Mouse (Mus musculus) midbrain, embryonic 13.5 days (tissue): ENCODE data around the gene Trim67. TPM values are rescaled to one million over a fixed set of nuclear protein-coding genes. Genes with fewer than 3 reads are reported as not detected.
A peak's percentile ranks its signal among the peaks of the same experiment; 100 is the strongest.

Source experiments
- ATAC-seq: fragments of 200-750 bp; cut with Nextera tagmentation; 2 replicates; pipeline ENCODE4 v1.8.0; 2017; ENCODE audit warnings: mild to moderate bottlenecking, moderate TSS enrichment, moderate library complexity
- H3K27ac ChIP-seq: fragments of 300-500 bp; sonication (generic); 2 replicates; pipeline ENCODE4 v1.5.1; 2015; ENCODE audit warnings: inconsistent platforms, mild to moderate bottlenecking, moderate library complexity
- H3K27me3 ChIP-seq: fragments of 300-500 bp; sonication (generic); 2 replicates; pipeline ENCODE4 v1.6.1; 2015; ENCODE audit warnings: mild to moderate bottlenecking, inconsistent platforms
- H3K36me3 ChIP-seq: fragments of 300-500 bp; sonication (generic); 2 replicates; pipeline ENCODE4 v1.6.1; 2015; ENCODE audit warnings: mild to moderate bottlenecking, inconsistent platforms
- H3K4me1 ChIP-seq: fragments of 300-500 bp; sonication (generic); replicated peaks from 2 replicates; pipeline ENCODE4 v1.6.1; 2015; ENCODE audit warnings: inconsistent platforms
- H3K4me2 ChIP-seq: fragments of 300-500 bp; sonication (generic); replicated peaks from 2 replicates; pipeline ENCODE4 v1.6.1; 2015; ENCODE audit warnings: moderate library complexity, mild to moderate bottlenecking, inconsistent platforms
- H3K4me3 ChIP-seq: fragments of 300-500 bp; sonication (generic); replicated peaks from 2 replicates; pipeline ENCODE4 v1.5.1; 2015; ENCODE audit warnings: mild to moderate bottlenecking, inconsistent platforms
- H3K9ac ChIP-seq: fragments of 300-500 bp; sonication (generic); replicated peaks from 2 replicates; pipeline ENCODE4 v1.6.1; 2015; ENCODE audit warnings: mild to moderate bottlenecking, inconsistent platforms
- H3K9me3 ChIP-seq: fragments of 300-500 bp; sonication (generic); 2 replicates; pipeline ENCODE4 v1.6.1; 2016; ENCODE audit warnings: mild to moderate bottlenecking, inconsistent platforms
- WGBS: fragments of 180-500 bp; shearing (Covaris S2); methylation state at CpG from one replicate; pipeline ENCODE4 v1.1.7; 2015; 5-methylcytosine and 5-hydroxymethylcytosine counted together
- polyA plus RNA-seq: library from polyadenylated mRNA; unstranded; fragments of >200 nt; fragmentation: Nextera tagmentation; extraction: Ambion mirVana; gene quantifications from 2 replicates; pipeline ENCODE4 v1.2.1, GENCODE M21; 2015

The Trim67 gene
- polyA plus RNA-seq, 1 experiment from 2014 or later = 17.6 TPM

DNA sequence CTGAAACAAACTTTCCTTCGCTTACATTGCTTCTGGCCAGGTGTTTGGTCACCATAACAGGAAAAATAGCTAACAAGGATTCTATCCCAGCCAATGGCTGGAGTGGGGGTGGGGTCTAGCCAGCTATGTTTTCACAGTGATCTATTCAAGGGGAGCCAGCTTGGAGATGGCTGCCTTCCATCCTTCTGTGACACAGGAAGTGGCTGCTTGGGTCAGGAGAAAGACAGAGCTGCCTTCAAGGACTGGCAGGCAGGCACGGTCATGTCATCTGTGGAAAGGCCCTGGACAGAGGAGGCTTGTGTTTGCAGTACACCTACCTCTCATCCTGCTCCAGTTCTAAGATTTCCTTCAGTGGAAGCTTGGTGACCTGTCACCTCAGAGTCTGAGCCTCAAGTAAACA is 20.5 kb upstream of the Trim67 start:
- Histone ChIP-seq H3K36me3 (no peaks in the 10 kb centered on the region), H3K4me2 (no peak overlapping the region), H3K9me3 (no peaks in the 10 kb centered on the region), H3K9ac (no peak overlapping the region), H3K4me1 (no peaks in the 10 kb centered on the region), H3K27me3 (no peaks in the 10 kb centered on the region), H3K4me3 (no peak overlapping the region), H3K27ac (no peak overlapping the region)
- no peak for ATAC-seq
- WGBS = 73% methylated on average over 2 of the region's 2 CpGs

DNA sequence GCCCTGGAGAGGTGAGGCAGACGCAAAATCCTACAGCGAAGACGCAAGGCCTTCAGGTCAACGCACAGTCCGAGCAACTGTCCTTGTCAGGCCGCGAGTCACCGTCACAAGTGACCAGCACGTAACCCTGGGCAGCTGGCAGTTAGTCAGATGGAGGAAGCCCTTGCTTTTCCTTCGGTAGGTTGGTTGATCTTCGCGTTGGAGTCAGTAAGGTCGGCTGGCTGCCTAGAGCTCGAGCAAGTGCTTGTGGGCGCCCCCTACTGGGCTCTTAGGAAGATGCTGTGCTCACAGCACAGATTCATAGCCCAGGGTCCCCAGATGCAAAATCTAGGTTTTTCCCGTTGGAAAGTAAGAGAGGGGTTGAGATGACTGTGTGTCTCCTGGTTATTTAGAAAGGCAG is 17.2 kb upstream of the Trim67 start:
- peak; percentile 61; the same call in 1 of the 2 replicates for ATAC-seq
- H3K27me3 ChIP-seq = no peaks in the 10 kb centered on the region
- peaks cover 6% of the 10 kb centered on the region for H3K4me1 ChIP-seq
- WGBS = 14% methylated on average over 16 of the region's 16 CpGs
- no peaks in the 10 kb centered on the region for H3K36me3 ChIP-seq
- H3K4me3 ChIP-seq = no peak overlapping the region
- H3K9ac ChIP-seq = no peak overlapping the region
- H3K9me3 ChIP-seq = no peaks in the 10 kb centered on the region
- H3K4me2 ChIP-seq = peak overlapping the region; percentile 43
- no peak overlapping the region for H3K27ac ChIP-seq

DNA sequence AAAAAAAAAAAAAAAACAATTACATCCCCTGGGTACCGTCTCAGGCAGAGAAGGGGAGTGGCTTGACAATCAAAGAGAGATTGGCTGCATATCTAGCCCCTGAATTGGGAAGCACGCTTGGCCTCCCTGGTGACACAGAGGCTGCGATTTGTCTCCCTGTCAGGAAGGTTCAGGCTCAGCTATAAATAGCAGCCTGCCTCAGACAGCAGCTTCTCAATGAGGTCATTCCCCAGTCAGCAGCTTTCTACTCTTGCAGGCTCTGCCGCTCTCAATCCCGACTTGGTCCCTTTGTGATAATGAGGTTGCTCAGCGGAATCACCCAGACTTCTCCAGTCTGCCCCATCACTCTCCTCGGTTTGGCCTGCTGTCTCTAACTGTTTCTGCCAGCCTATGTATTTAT is 12.7 kb upstream of the Trim67 start:
- Histone ChIP-seq H3K27me3 (no peaks in the 10 kb centered on the region), H3K27ac (peak overlapping the region; percentile 73), H3K4me1 (peaks cover 11% of the 10 kb centered on the region), H3K4me3 (no peak overlapping the region), H3K36me3 (no peaks in the 10 kb centered on the region), H3K9ac (peak overlapping the region; percentile 39), H3K4me2 (0 out of 2 replicates have a peak overlapping the region, but pooled peaks have one; percentile 3), H3K9me3 (no peaks in the 10 kb centered on the region)
- 6% methylated on average over 7 of the region's 7 CpGs for WGBS
- peak; percentile 67 for ATAC-seq

DNA sequence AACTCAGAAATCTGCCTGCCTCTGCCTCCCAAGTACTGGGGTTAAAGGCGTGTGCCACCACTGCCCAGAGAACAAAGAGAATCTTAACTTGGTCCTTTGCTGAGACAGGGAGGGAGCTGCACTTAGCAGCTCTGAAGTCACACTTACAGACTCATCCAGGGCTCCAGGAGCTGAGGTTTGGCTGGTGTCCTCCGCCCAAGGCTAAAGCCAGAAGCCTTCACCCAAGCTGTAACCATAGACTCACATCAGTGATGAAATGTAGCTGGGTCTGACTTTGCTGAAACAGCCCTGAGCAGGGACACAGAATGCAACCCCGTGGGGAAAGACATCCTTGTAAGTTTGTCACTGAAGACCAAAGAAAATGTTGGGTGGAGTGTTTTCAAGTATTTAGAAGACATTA is 10.5 kb upstream of the Trim67 start:
- H3K36me3 ChIP-seq = no peaks in the 10 kb centered on the region
- peaks cover 11% of the 10 kb centered on the region for H3K27me3 ChIP-seq
- no peak overlapping the region for H3K4me2 ChIP-seq
- H3K9me3 ChIP-seq = no peaks in the 10 kb centered on the region
- no peak overlapping the region for H3K27ac ChIP-seq
- H3K4me3 ChIP-seq = no peak overlapping the region
- 83% methylated on average over 3 of the region's 3 CpGs for WGBS
- peaks cover 11% of the 10 kb centered on the region for H3K4me1 ChIP-seq
- no peak overlapping the region for H3K9ac ChIP-seq
- no peak for ATAC-seq

DNA sequence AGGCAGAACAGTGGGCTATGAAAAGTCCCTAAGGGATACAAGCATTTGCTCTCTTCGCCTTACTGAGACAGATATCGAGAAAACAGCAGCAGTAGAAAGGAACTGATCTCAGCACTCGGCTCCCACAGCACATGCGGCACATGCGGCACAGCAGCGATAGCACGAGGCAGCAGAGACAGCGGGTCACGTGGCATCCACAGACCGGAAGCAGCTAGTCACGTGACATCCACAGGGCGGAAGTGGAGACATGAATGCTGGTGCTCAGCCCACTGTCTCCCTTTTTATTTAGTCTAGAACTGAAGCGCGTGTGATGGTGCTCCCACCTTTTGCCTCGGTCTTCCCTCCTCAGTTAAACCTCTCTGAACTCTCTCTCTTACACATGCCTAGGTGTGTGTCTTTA is 9.7 kb upstream of the Trim67 start:
- Histone ChIP-seq H3K36me3 (no peaks in the 10 kb centered on the region), H3K9me3 (no peaks in the 10 kb centered on the region), H3K4me3 (no peak overlapping the region), H3K9ac (no peak overlapping the region), H3K27me3 (peaks cover 11% of the 10 kb centered on the region), H3K27ac (no peak overlapping the region), H3K4me1 (peaks cover 11% of the 10 kb centered on the region), H3K4me2 (no peak overlapping the region)
- 89% methylated on average over 15 of the region's 15 CpGs for WGBS
- ATAC-seq = no peak

DNA sequence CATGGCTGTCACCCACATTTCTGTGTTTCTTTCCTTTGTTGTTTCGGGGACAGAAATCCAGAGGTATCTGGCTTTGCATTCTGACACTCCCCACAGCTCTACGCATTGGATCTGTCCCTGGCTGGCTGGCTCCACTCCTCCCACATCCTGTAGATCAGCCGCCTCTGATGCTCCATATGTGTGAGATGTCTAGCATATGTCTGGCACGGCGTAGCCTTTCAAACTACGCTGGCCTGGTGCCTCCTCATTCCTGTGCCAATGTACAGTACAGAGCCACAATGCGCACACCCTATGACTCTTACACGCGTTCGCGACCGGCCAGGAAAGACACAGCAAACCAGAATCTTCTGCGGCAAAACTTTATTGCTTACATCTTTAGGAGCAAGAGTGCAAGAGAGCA is 8.3 kb upstream of the Trim67 start:
- peaks cover 13% of the 10 kb centered on the region for H3K27me3 ChIP-seq
- H3K36me3 ChIP-seq = no peaks in the 10 kb centered on the region
- H3K9ac ChIP-seq = no peak overlapping the region
- H3K4me1 ChIP-seq = peaks cover 11% of the 10 kb centered on the region
- no peak overlapping the region for H3K4me2 ChIP-seq
- H3K9me3 ChIP-seq = no peaks in the 10 kb centered on the region
- H3K4me3 ChIP-seq = no peak overlapping the region
- ATAC-seq = no peak
- WGBS = 93% methylated on average over 13 of the region's 13 CpGs
- no peak overlapping the region for H3K27ac ChIP-seq

DNA sequence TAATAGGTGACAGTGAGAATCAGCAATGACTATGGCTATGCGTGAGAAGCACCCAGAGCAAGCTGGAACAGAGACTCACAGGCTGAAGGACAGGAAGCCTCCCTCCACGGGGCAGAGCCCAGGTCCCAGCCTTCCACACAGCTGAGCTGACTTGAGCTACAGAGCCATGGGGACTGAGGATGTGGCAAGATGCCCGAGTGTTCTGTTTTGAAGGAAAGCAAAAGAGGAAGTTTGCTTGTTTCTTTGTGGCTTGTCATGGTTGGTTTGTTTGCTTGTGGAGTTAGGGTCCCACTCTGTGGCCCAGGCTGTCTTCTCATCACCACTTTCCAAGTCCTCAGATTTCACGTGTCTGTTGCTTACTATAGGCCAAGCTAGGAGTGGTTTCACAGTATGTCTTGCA is 2.2 kb upstream of the Trim67 start:
- no peaks in the 10 kb centered on the region for H3K36me3 ChIP-seq
- H3K4me1 ChIP-seq = peaks cover 38% of the 10 kb centered on the region
- no peak overlapping the region for H3K27ac ChIP-seq
- H3K27me3 ChIP-seq = peaks cover 51% of the 10 kb centered on the region
- no peak for ATAC-seq
- H3K9ac ChIP-seq = no peak overlapping the region
- H3K4me3 ChIP-seq = no peak overlapping the region
- no peaks in the 10 kb centered on the region for H3K9me3 ChIP-seq
- 70% methylated on average over 4 of the region's 4 CpGs for WGBS
- H3K4me2 ChIP-seq = no peak overlapping the region

DNA sequence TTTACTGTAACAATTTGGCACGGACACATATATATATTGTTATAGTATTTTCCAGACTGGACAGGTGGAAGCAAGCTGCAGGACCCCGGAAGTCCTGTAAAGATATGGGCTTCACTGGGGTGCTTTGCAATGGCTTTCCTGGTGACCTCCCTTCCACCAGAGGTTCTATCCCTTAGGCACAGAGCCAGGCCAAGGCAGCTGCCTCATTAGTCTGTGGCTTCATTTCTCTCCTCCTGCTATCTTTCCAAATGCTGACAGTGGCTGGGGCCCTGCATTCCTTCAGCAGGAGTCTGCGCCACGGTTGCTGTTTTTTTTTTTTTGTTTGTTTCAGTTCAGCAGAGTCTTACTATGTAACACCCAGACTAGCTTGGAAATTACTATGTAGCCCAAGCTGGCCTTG is 1.1 kb upstream of the Trim67 start:
- no peak for ATAC-seq
- H3K4me2 ChIP-seq = peak overlapping the region; percentile 82
- no peaks in the 10 kb centered on the region for H3K9me3 ChIP-seq
- peaks cover 49% of the 10 kb centered on the region for H3K4me1 ChIP-seq
- peaks cover 54% of the 10 kb centered on the region for H3K27me3 ChIP-seq
- peak overlapping the region; percentile 94 for H3K27ac ChIP-seq
- peak overlapping the region; percentile 71 for H3K9ac ChIP-seq
- H3K36me3 ChIP-seq = no peaks in the 10 kb centered on the region
- H3K4me3 ChIP-seq = peak overlapping the region; percentile 87
- 40% methylated on average over 4 of the region's 4 CpGs for WGBS

DNA sequence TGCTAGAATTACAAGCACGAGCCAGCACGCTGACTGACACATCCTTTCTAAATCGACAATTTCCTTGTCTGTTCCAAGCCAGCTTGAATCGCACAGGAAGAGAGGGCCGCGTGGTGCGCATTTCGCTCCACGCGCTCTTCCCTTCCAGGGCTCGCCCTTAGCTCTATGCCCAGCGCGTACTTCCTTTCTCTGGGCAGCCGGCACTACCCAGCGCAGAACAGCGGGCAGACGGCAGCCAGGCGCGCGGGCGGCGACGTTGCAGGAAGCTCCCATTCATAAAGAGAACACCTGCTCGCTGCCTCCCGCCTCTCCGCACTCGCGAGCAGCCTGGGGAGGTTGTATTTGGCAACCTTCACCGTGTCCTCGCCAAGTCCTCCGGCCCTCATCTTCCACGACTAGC is 706 bp upstream of the Trim67 start:
- Histone ChIP-seq H3K4me3 (peak overlapping the region; percentile 87), H3K9me3 (no peaks in the 10 kb centered on the region), H3K9ac (peak overlapping the region; percentile 71), H3K27me3 (peaks cover 55% of the 10 kb centered on the region), H3K4me1 (peaks cover 53% of the 10 kb centered on the region), H3K27ac (peak overlapping the region; percentile 94), H3K36me3 (no peaks in the 10 kb centered on the region), H3K4me2 (peak overlapping the region; percentile 82)
- 1% methylated on average over 32 of the region's 32 CpGs for WGBS
- ATAC-seq = peak; percentile 34

DNA sequence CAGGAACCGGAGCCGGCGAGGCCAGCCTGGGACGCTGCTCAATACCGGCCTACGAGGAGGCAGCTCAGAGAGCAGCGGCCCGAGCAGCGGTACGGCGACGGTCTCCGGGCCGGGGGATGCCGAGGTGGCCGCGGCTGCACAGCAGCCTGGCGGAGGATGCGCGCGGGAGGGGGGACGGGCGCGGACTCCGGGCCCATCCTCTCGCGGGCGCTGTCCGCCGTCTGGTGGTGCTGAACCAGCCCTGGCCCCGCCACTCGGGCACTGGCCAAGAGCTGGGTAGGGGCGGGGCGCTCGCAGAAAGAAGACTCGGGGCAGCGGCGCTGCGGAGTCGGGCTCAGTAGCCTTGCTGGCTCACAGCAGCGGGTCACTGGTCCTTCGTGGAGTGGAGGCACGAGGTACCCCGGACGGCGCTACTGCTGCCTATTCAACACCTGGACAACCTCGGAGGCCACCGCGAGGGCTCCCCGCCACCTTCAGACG is 320 bp downstream of the Trim67 start:
- peak overlapping the region; percentile 94 for H3K27ac ChIP-seq
- H3K36me3 ChIP-seq = no peaks in the 10 kb centered on the region; the same call in 1 of the 2 replicates
- peaks cover 56% of the 10 kb centered on the region for H3K27me3 ChIP-seq
- peak overlapping the region; percentile 82 for H3K4me2 ChIP-seq
- no peaks in the 10 kb centered on the region for H3K9me3 ChIP-seq
- H3K9ac ChIP-seq = peak overlapping the region; percentile 86
- ATAC-seq = peak; percentile 79
- H3K4me1 ChIP-seq = peaks cover 61% of the 10 kb centered on the region
- H3K4me3 ChIP-seq = peak overlapping the region; percentile 87
- under 1% methylated on average over 49 of the region's 51 CpGs for WGBS

DNA sequence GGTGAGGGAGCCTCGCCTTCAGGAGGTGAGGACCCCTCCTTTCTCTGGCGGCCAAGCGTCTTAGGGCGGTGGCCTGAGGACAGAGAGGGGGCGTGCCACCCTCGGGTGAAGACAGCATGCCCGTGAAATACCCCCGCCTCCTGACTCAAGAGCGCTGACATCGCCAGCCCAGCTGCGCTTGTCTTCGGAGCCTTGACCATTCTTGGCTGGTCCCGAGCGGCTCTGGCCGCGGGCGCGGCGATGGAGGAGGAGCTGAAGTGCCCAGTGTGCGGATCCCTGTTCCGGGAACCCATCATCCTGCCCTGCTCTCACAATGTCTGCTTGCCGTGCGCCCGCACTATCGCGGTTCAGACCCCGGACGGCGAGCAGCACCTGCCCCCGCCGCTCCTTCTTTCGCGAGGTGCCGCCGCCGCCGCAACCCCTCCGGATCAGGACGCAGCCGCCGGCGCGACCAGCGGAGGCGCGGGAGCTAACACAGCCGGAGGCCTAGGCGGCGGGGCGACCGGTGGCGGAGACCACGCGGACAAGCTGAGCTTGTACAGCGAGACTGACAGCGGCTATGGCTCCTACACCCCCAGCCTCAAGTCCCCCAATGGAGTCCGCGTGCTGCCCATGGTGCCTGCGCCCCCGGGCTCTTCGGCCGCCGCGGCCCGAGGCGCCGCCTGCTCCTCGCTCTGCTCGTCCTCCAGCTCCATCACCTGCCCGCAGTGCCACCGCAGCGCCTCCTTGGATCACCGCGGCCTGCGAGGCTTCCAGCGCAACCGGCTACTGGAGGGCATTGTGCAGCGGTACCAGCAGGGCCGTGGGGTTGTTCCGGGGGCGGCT is 981 bp downstream of the Trim67 start:
- H3K9ac ChIP-seq = peak overlapping the region; percentile 86
- under 1% methylated on average over 81 of the region's 81 CpGs for WGBS
- peak overlapping the region; percentile 94 for H3K27ac ChIP-seq
- H3K36me3 ChIP-seq = no peaks in the 10 kb centered on the region; the same call in 1 of the 2 replicates
- peaks cover 56% of the 10 kb centered on the region for H3K27me3 ChIP-seq
- ATAC-seq = peak; percentile 31
- peak overlapping the region; percentile 87 for H3K4me3 ChIP-seq
- peak overlapping the region; percentile 82 for H3K4me2 ChIP-seq
- no peaks in the 10 kb centered on the region for H3K9me3 ChIP-seq
- peaks cover 62% of the 10 kb centered on the region for H3K4me1 ChIP-seq

DNA sequence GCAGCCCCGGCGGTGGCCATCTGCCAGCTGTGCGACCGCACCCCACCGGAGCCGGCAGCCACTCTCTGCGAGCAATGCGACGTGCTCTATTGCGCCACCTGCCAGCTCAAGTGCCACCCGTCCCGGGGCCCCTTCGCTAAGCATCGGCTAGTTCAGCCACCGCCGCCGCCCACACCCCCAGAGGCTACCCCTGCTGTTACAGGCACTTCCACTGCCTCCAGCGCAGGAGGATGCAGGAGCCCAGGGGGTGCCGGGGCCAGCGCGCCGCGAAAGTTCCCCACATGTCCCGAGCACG is 1.5 kb downstream of the Trim67 start:
- Histone ChIP-seq H3K4me3 (peak overlapping the region; percentile 87), H3K4me1 (peaks cover 67% of the 10 kb centered on the region), H3K36me3 (no peaks in the 10 kb centered on the region; the same call in 1 of the 2 replicates), H3K27me3 (peaks cover 55% of the 10 kb centered on the region), H3K9me3 (no peaks in the 10 kb centered on the region), H3K27ac (peak overlapping the region; percentile 94), H3K9ac (peak overlapping the region; percentile 86), H3K4me2 (peak overlapping the region; percentile 82)
- peak; percentile 34 for ATAC-seq
- WGBS = under 1% methylated on average over 25 of the region's 25 CpGs
